Mouse (Mus musculus) heart, postnatal 0 days (tissue): ENCODE measurements around the gene Ppm1l.

ENCODE experiments used
- CTCF ChIP-seq: IDR thresholded peaks from 2 replicates; pipeline ENCODE4 v1.5.1; 2016; ENCODE audit warnings: antibody characterized with exemption, control low read depth, low read depth
- EP300 ChIP-seq: IDR thresholded peaks from 2 replicates; pipeline ENCODE4 v1.6.1; 2016; ENCODE audit warnings: antibody characterized with exemption, low read depth

DNA sequence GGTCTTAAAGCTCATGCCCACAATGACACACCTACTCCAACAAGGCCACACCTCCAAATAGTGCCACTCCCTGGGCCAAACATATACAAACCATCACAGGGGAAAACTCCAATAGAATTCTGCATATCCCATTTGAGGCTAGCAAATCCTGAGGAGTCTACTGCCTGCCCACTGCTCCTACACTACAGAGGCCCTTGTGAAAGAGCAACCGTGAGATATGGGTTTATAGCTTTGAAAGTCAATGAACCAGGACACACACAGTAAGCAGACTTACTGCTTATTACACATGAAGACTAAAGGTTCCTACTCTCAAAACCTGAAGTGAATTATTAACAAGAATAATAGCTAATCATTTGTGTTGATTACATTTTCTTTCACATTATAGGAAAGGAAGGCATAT is 267.1 kb downstream of the Ppm1l start:
- TF ChIP-seq CTCF, result no peak
- TF ChIP-seq EP300, result no peak
